Mouse (Mus musculus) lung, embryonic 14.5 days (tissue): ENCODE results near the gene Umad1. TPM values are rescaled to one million over a fixed set of nuclear protein-coding genes. Genes with fewer than 3 reads are reported as not detected.

ENCODE experiments used
- ATAC-seq: fragments of 200-750 bp; cut with Nextera tagmentation; 2 replicates; pipeline ENCODE4 v1.8.0; 2017; ENCODE audit warnings: mild to moderate bottlenecking, moderate TSS enrichment, moderate library complexity; ENCODE audit not compliant: insufficient read depth
- DNase-seq: peaks from one replicate; pipeline ENCODE4 v3.0.0-alpha.2; 2015
- H3K27ac ChIP-seq: fragments of 300-500 bp; sonication (generic); 2 replicates; pipeline ENCODE4 v1.5.1; 2014; ENCODE audit warnings: low read depth, mild to moderate bottlenecking, moderate library complexity
- H3K27me3 ChIP-seq: fragments of 300-500 bp; sonication (generic); 2 replicates; pipeline ENCODE4 v1.6.1; 2014; ENCODE audit warnings: low read length, control low read depth; ENCODE audit not compliant: insufficient read depth
- H3K36me3 ChIP-seq: fragments of 300-500 bp; sonication (generic); 2 replicates; pipeline ENCODE4 v1.6.1; 2014; ENCODE audit warnings: control low read depth; ENCODE audit not compliant: insufficient read depth
- H3K4me1 ChIP-seq: fragments of 300-500 bp; sonication (generic); 2 replicates; pipeline ENCODE4 v1.6.1; 2014; ENCODE audit warnings: antibody characterized with exemption, control low read depth; ENCODE audit not compliant: insufficient read depth
- H3K4me2 ChIP-seq: fragments of 300-500 bp; sonication (generic); 2 replicates; pipeline ENCODE4 v1.6.1; 2014; ENCODE audit warnings: mild to moderate bottlenecking
- H3K4me3 ChIP-seq: fragments of 300-500 bp; sonication (generic); 2 replicates; pipeline ENCODE4 v1.5.1; 2014; ENCODE audit warnings: low read depth, low read length
- H3K9ac ChIP-seq: fragments of 300-500 bp; sonication (generic); 2 replicates; pipeline ENCODE4 v1.6.1; 2014
- H3K9me3 ChIP-seq: fragments of 300-500 bp; sonication (generic); 2 replicates; pipeline ENCODE4 v1.6.1; 2016; ENCODE audit warnings: low read depth, low read length, control low read depth
- CTCF ChIP-seq: IDR thresholded peaks from 2 replicates; pipeline ENCODE4 v1.5.1; 2016; ENCODE audit warnings: antibody characterized with exemption, low read depth
- WGBS: fragments of 180-500 bp; shearing (Covaris S2); extraction: QIAGEN DNeasy Blood & Tissue Kit; methylation state at CpG from one replicate; pipeline ENCODE4 v1.1.7; 2014; 5-methylcytosine and 5-hydroxymethylcytosine counted together
- polyA plus RNA-seq: library from polyadenylated mRNA; unstranded; fragments of >200 nt; fragmentation: Nextera tagmentation; extraction: Ambion mirVana; gene quantifications from 2 replicates; pipeline ENCODE4 v1.2.1, GENCODE M21; 2014

Umad1 gene
- polyA plus RNA-seq, 1 experiment from 2014 or later = 21.1 TPM

DNA sequence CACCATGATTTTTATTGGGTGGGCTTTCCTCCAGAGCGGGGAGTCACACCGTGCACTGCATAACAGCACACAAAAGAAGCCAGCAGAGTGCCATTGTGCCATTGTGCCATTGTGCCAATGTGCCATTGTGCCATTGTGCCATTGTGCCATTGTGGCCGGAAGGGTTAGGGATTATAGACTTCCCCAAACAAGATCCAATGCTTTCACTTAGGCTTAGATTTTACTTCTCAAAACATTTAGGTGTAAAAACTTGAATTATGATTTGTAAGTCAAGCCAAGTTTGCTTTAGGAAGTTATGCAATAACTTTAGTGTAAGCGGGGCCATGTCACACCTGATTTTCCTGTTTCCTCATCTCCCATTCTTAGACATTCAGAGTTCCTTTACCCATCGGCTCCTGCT, 156.7 kb downstream of the Umad1 start:
- WGBS = 82% methylated on average over 5 of the region's 5 CpGs

DNA sequence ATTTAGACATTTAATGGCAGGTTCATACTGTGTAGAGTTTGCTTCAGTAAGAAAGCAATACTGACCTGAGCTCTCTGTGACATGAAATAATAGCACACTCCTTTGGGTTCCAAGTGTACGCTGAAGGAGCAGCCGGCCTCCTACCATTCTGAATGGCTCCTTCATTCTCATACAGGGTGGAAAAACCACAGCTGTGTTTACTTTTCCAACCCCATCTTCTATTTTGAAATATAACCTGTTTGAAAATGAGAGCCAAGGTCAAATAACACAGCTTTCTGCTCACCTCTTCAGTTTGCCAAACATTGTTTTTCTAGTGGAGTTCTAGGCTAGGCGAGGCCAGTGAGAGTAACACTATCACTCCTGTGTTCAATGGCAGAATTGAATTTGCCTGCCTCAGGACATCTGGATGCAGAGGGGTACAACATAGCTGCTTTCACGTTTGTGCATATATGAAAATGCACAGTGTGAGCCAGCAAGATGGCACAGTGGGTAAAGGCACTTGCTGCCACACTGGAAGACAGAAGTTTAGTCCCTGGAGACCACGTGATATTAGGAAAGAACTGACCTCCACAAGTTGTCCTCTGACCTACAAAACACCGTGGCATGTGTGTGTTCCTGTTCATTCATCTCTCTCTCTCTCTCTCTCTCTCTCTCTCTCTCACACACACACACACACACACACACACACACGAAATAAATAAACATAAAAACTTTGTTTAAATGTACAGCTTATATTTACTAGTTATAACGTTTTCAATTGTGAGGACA, 157.9 kb downstream of the Umad1 start:
- Histone ChIP-seq H3K4me1 (no peaks in the 10 kb centered on the region), H3K27ac (peak overlapping the region; percentile 78), H3K4me2 (no peak overlapping the region), H3K9me3 (no peaks in the 10 kb centered on the region), H3K27me3 (no peaks in the 10 kb centered on the region), H3K9ac (no peak overlapping the region), H3K36me3 (no peaks in the 10 kb centered on the region), H3K4me3 (no peak overlapping the region)
- TF ChIP-seq CTCF = no peak
- DNase-seq = peak; percentile 45
- WGBS = 35% methylated on average over 8 of the region's 8 CpGs
- ATAC-seq = peak; percentile 75

More for the DNA sequence above, 156.7 kb downstream of the Umad1 start:
- TF ChIP-seq CTCF = no peak
- H3K4me3 ChIP-seq = no peak overlapping the region
- H3K9me3 ChIP-seq = no peaks in the 10 kb centered on the region
- H3K4me2 ChIP-seq = no peak overlapping the region
- DNase-seq (no peak), ATAC-seq (no peak)
- H3K9ac ChIP-seq = no peak overlapping the region
- no peaks in the 10 kb centered on the region for H3K36me3 ChIP-seq
- H3K27ac ChIP-seq = no peak overlapping the region
- H3K4me1 ChIP-seq = no peaks in the 10 kb centered on the region
- no peaks in the 10 kb centered on the region for H3K27me3 ChIP-seq

DNA sequence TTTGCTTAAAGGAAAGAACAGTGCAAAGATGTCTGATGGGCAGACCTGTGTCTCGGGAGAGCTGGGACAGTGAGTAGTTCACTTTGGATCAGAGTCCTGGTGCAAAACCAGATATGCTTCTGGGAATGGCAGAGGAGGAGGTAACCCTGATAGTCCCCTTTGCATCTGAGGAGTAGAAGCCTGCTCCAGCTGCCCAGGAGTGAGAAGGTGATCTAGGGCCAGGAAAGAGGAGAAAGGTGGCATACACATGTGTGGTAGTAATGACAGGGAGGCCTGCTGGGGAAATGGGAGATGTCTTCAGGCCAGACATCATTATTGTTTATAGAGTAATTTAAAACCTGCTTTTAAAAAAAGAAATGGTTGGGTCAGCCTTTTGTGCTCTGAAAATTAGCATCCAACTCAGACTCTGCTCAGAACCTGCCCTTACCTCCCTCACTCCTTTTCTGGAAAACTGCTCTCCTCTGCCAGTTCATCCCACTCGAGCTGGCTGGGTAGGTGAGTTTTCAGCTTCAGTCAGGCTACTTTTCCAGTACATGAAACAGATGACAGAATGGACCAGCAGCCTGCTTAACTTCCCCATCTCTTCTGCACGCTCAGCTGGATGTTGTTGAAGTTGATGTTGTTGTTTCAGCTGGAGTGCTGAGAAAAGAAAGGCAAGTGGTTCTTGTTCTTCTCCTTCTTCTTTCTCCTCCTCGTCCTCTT, 160.5 kb downstream of the Umad1 start:
- Histone ChIP-seq H3K4me1 (no peaks in the 10 kb centered on the region), H3K36me3 (no peaks in the 10 kb centered on the region), H3K4me2 (no peak overlapping the region), H3K9ac (no peak overlapping the region), H3K4me3 (no peak overlapping the region), H3K9me3 (no peaks in the 10 kb centered on the region), H3K27me3 (no peaks in the 10 kb centered on the region), H3K27ac (no peak overlapping the region)
- ATAC-seq (no peak), DNase-seq (no peak)
- 49% methylated on average over 4 of the region's 4 CpGs for WGBS
- no peak for TF ChIP-seq CTCF

DNA sequence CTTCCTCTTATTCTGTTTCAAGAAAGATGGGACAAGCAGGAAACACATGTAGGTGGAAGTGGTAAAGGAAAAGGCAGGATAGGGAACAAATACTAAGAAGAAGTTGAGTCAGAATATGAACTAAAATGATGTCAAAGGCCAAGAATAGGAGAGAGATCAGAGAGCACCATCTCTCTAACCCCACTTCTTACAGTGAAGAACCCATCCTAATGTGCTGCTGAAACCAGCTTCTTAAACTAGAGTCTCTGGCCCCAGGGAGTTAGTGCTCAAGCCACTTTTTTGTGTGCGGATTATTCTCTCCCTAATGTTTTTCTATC, 161.1 kb downstream of the Umad1 start:
- no peak for TF ChIP-seq CTCF
- Histone ChIP-seq H3K27ac (no peak overlapping the region), H3K9ac (no peak overlapping the region), H3K4me1 (no peaks in the 10 kb centered on the region), H3K36me3 (no peaks in the 10 kb centered on the region), H3K9me3 (no peaks in the 10 kb centered on the region), H3K27me3 (no peaks in the 10 kb centered on the region), H3K4me3 (no peak overlapping the region), H3K4me2 (no peak overlapping the region)
- 97% methylated on average over 1 of the region's 1 CpGs for WGBS
- no peak for ATAC-seq
- no peak for DNase-seq

DNA sequence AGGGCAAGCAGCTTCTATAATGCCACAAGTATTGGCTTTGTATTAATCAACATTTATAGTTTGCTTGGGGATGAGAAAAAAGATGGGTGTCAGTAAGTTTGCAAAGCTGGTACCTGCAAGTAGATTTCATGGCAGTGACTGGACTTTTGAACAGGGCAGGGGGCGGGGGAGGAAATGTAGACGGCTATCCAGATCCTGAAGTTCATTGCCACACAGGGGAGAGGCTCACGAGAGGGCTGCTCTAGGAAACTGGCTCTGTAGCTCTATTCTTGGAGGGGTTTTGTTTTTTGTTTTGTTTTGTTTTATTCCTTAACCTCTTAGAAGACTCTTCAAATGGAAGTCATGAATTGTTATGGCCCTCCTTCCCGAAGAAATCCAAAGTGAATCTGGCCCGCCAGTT, 162.3 kb downstream of the Umad1 start:
- no peaks in the 10 kb centered on the region for H3K36me3 ChIP-seq
- H3K9ac ChIP-seq = no peak overlapping the region
- DNase-seq (no peak), ATAC-seq (no peak)
- no peaks in the 10 kb centered on the region for H3K4me1 ChIP-seq
- no peak overlapping the region for H3K27ac ChIP-seq
- 70% methylated on average over 5 of the region's 5 CpGs for WGBS
- no peak overlapping the region for H3K4me2 ChIP-seq
- no peak for TF ChIP-seq CTCF
- no peaks in the 10 kb centered on the region for H3K9me3 ChIP-seq
- no peak overlapping the region for H3K4me3 ChIP-seq
- no peaks in the 10 kb centered on the region for H3K27me3 ChIP-seq

DNA sequence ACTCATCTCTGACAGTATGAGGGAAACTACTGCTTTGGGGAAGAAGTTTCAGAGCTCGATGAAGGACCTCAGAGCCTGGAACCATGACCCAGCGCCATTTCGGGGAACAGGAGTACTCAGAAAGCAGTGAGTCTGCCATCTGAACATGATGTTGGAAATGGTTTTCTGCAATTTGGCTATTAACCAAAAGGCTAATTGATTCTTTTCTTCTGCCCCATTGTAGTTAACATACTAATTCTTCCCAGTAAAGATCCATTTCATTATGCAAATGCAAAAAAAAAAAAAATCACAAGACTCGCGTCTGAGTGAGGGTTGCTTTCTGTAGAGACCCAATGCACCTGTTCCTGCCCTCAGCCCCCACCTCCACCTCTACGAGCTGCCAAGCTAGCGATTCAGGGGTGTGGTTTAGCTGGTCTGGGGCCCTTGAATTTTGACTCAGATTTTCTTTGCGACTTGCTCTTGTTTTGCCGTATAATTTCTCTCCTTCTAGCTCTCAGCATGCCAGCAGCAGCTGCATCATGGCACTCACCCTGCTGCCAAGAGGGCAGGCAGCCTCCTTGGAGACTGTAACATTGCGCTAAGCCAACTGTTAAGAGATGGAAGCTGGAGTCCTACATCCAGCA, 163.0 kb downstream of the Umad1 start:
- no peak for TF ChIP-seq CTCF
- no peaks in the 10 kb centered on the region for H3K9me3 ChIP-seq
- no peaks in the 10 kb centered on the region for H3K4me1 ChIP-seq
- H3K27ac ChIP-seq = no peak overlapping the region
- H3K9ac ChIP-seq = no peak overlapping the region
- no peaks in the 10 kb centered on the region for H3K36me3 ChIP-seq
- no peak for ATAC-seq
- no peak overlapping the region for H3K4me2 ChIP-seq
- no peak overlapping the region for H3K4me3 ChIP-seq
- no peaks in the 10 kb centered on the region for H3K27me3 ChIP-seq
- no peak for DNase-seq
- 70% methylated on average over 10 of the region's 10 CpGs for WGBS

DNA sequence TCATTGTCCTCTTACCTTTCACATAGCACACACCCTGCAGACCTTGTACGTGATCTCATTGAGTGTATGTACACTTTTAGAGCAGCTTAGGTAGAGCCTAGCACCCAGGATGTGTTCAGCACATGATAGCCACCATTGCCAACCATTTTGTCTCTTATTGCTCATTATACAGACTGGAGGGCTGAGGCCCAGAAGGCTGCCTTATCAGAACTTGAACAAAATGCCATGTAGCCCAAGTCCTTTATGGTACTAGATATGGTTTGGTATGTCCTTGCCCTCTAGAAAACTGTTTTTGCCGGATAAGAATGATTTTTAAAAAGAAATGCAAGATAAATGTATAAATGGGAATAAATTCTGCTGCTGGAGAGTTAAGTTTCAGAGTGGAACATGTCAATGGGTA, 164.1 kb downstream of the Umad1 start:
- ATAC-seq = no peak
- no peak overlapping the region for H3K27ac ChIP-seq
- no peak for DNase-seq
- 73% methylated on average over 2 of the region's 2 CpGs for WGBS
- no peaks in the 10 kb centered on the region for H3K9me3 ChIP-seq
- H3K36me3 ChIP-seq = no peaks in the 10 kb centered on the region
- H3K4me2 ChIP-seq = no peak overlapping the region
- H3K4me3 ChIP-seq = no peak overlapping the region
- H3K27me3 ChIP-seq = no peaks in the 10 kb centered on the region
- H3K4me1 ChIP-seq = no peaks in the 10 kb centered on the region
- TF ChIP-seq CTCF = no peak
- H3K9ac ChIP-seq = no peak overlapping the region
